Mouse (Mus musculus): Measurements from ENCODE around the gene Map4. TPM values are rescaled to one million over a fixed set of nuclear protein-coding genes. Genes with fewer than 3 reads are reported as not detected.
"Not testable (repeated sequence)": the region's sequence is repeated elsewhere in the genome, so short reads cannot be mapped to it uniquely, and the experiment has no call there.

Map4 gene
- polyA plus RNA-seq, 1 experiment from 2014 or later: 62.0 TPM

DNA sequence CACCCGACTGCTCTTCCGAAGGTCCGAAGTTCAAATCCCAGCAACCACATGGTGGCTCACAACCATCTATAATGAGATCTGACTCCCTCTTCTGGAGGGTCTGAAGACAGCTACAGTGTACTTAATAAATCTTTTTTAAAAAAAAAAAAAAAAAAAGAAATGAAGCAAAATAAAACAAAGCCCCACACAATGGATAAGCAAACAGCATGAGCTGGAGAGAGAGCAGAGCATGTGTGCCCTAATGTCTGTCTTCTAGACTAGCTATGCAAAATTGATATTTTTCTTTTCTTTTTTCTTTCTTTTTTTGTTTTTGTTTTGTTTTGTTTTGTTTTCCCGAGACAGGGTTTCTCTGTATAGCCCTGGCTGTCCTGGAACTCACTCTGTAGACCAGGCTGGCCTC lies 49.0 kb downstream of the Map4 start:
- not testable (repeated sequence) for H3K9ac ChIP-seq (replicated peaks; ENCODE audit: low read depth, low read length); H3K9me3 ChIP-seq (ENCODE audit: control insufficient read depth, low read depth, low read length); H3K4me2 ChIP-seq (replicated peaks; ENCODE audit: low read depth, low read length); H3K4me1 ChIP-seq (ENCODE audit: control insufficient read depth, insufficient read depth, low read length); H3K36me3 ChIP-seq (ENCODE audit: control insufficient read depth, insufficient read depth, low read length); H3K27me3 ChIP-seq (ENCODE audit: control insufficient read depth, insufficient read depth, low read length); H3K4me3 ChIP-seq (ENCODE audit: low read depth, low read length); H3K27ac ChIP-seq (ENCODE audit: low read length); ATAC-seq (ENCODE audit: insufficient number of reproducible peaks, insufficient read depth, low FRiP score, low read depth)
- WGBS: 94% methylated on average over 4 of the region's 4 CpGs

DNA sequence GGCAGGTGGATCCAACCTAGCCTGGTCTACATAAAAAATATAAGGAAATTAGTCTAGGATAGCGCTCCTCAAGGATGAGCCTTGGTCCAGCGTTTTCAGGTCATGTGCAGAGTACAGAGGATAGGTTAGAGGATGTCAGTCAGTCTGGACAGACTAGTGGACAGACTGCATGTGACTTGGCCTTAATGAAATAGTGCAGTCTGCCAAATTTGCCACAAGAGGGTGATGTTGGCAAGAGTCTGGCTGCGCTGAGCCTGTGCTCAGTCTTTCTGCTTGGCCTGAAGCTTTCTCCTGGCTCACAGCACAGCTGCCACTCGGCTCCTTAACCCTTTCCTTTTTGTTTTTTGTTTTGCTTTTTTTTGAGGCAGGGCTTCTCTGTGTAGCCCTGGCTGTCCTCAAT lies 54.2 kb downstream of the Map4 start:
- no peak overlapping the region for H3K4me3 ChIP-seq (ENCODE audit: low read depth, low read length)
- no peak overlapping the region for H3K27ac ChIP-seq (ENCODE audit: low read length)
- no peak overlapping the region for H3K9ac ChIP-seq (replicated peaks; ENCODE audit: low read depth, low read length)
- no peaks in the 10 kb centered on the region for H3K27me3 ChIP-seq (ENCODE audit: control insufficient read depth, insufficient read depth, low read length)
- peaks cover 3% of the 10 kb centered on the region; the same call in 1 of the 2 replicates for H3K36me3 ChIP-seq (ENCODE audit: control insufficient read depth, insufficient read depth, low read length)
- no peaks in the 10 kb centered on the region for H3K4me1 ChIP-seq (ENCODE audit: control insufficient read depth, insufficient read depth, low read length)
- no peak overlapping the region for H3K4me2 ChIP-seq (replicated peaks; ENCODE audit: low read depth, low read length)
- no peaks in the 10 kb centered on the region for H3K9me3 ChIP-seq (ENCODE audit: control insufficient read depth, low read depth, low read length)
- 26% methylated on average over 4 of the region's 4 CpGs for WGBS
- ATAC-seq (ENCODE audit: insufficient number of reproducible peaks, insufficient read depth, low FRiP score, low read depth): 0 out of 2 replicates have a peak, but pooled peaks have one; percentile 46

DNA sequence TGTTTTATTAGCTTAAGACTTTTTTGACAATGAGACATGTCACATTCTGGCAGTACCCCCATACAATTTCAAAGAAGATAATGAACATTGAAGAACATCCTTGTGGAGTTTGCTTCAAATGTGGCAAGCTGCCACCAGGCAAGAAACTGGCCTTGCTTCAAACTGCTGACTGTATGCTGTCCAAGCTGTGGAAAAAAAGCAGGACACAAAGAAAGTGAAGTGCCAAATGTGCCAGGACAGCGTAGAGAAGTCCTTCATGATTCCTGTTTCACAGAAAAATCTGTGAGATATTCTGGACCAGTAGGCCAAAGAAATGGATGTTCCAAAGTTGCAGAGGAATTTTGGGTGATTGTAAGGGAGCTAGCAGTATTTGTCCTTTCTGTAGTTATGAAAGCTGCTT lies 57.8 kb downstream of the Map4 start:
- Histone ChIP-seq H3K27ac (ENCODE audit: low read length) (no peak overlapping the region), H3K4me1 (ENCODE audit: control insufficient read depth, insufficient read depth, low read length) (no peaks in the 10 kb centered on the region), H3K4me3 (ENCODE audit: low read depth, low read length) (no peak overlapping the region), H3K9ac (replicated peaks; ENCODE audit: low read depth, low read length) (no peak overlapping the region), H3K9me3 (ENCODE audit: control insufficient read depth, low read depth, low read length) (no peaks in the 10 kb centered on the region), H3K36me3 (ENCODE audit: control insufficient read depth, insufficient read depth, low read length) (no peaks in the 10 kb centered on the region), H3K27me3 (ENCODE audit: control insufficient read depth, insufficient read depth, low read length) (no peaks in the 10 kb centered on the region), H3K4me2 (replicated peaks; ENCODE audit: low read depth, low read length) (no peak overlapping the region)
- no peak for ATAC-seq (ENCODE audit: insufficient number of reproducible peaks, insufficient read depth, low FRiP score, low read depth)
- WGBS: 80% methylated on average over 1 of the region's 1 CpGs

DNA sequence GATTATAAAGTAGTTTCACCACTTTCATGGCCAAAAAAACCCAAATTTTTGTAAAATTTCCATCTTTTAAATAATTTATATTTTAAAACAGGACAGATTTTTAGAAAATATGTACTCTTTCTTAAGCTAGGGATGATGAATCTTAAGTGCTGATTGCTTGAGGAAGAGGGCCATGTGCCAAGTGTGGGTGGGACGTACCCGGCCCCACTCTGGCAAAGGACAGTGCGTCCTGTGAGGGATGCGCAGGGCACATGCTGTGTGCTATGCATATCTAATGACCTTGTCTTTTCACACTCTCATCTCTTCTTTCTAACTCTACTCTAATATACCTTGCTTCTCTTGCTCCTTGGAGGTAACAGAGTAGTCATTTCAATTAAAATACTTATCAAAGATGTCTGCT lies 66.2 kb downstream of the Map4 start:
- H3K9me3 ChIP-seq (ENCODE audit: control insufficient read depth, low read depth, low read length): no peaks in the 10 kb centered on the region
- H3K4me1 ChIP-seq (ENCODE audit: control insufficient read depth, insufficient read depth, low read length): no peaks in the 10 kb centered on the region
- no peaks in the 10 kb centered on the region for H3K27me3 ChIP-seq (ENCODE audit: control insufficient read depth, insufficient read depth, low read length)
- no peak for ATAC-seq (ENCODE audit: insufficient number of reproducible peaks, insufficient read depth, low FRiP score, low read depth)
- no peak overlapping the region for H3K4me3 ChIP-seq (ENCODE audit: low read depth, low read length)
- H3K4me2 ChIP-seq (replicated peaks; ENCODE audit: low read depth, low read length): no peak overlapping the region
- no peak overlapping the region for H3K27ac ChIP-seq (ENCODE audit: low read length)
- H3K9ac ChIP-seq (replicated peaks; ENCODE audit: low read depth, low read length): no peak overlapping the region
- 0 out of 2 replicates have a peak, but pooled peaks cover 5% of the 10 kb centered on the region for H3K36me3 ChIP-seq (ENCODE audit: control insufficient read depth, insufficient read depth, low read length)
- 90% methylated on average over 4 of the region's 4 CpGs for WGBS

DNA sequence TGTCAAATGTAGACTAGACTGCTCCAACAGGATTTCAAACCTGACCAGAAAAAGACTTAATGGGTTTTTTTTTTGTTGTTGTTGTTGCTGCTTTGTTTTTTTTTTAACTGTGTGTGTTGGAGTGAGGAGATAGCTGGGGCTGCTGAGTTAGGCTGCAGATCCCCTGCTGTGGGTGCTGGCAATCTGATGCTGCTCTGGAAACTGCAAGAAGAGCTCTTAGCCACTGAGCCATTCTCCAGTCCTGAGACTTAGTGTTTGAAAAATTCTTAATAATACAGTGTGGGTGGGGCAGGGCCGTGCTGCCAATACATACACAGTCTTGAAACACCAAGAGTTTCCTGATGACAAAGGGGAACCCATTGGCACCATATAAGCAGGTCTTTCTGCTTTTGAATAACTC lies 70.7 kb downstream of the Map4 start:
- 75% methylated on average over 1 of the region's 1 CpGs for WGBS
- no peak overlapping the region for H3K4me2 ChIP-seq (replicated peaks; ENCODE audit: low read depth, low read length)
- ATAC-seq (ENCODE audit: insufficient number of reproducible peaks, insufficient read depth, low FRiP score, low read depth): no peak
- no peaks in the 10 kb centered on the region for H3K27me3 ChIP-seq (ENCODE audit: control insufficient read depth, insufficient read depth, low read length)
- no peaks in the 10 kb centered on the region for H3K4me1 ChIP-seq (ENCODE audit: control insufficient read depth, insufficient read depth, low read length)
- H3K9ac ChIP-seq (replicated peaks; ENCODE audit: low read depth, low read length): no peak overlapping the region
- H3K36me3 ChIP-seq (ENCODE audit: control insufficient read depth, insufficient read depth, low read length): 0 out of 2 replicates have a peak, but pooled peaks cover 5% of the 10 kb centered on the region
- H3K9me3 ChIP-seq (ENCODE audit: control insufficient read depth, low read depth, low read length): no peaks in the 10 kb centered on the region
- H3K27ac ChIP-seq (ENCODE audit: low read length): no peak overlapping the region
- no peak overlapping the region for H3K4me3 ChIP-seq (ENCODE audit: low read depth, low read length)

DNA sequence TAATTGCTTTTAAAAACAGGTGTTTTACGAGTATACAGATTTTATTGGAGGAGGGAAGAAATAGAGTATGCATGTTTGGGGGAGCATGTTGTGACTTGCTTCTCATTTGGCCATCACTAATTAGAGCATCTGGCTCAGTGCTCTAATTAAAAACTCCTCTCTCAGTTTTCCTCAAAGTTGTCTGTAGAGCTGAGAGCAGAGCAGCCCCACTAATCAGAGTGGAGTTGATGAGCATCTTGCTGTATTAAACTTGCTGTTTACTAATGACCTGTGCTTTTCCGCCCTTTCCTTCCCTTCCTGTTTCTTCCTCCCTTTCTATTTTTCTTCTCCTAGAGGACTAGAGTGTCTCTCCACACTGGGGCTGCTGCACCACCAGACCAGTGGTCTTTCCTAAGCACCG lies 71.2 kb downstream of the Map4 start:
- no peak for ATAC-seq (ENCODE audit: insufficient number of reproducible peaks, insufficient read depth, low FRiP score, low read depth)
- Histone ChIP-seq H3K36me3 (ENCODE audit: control insufficient read depth, insufficient read depth, low read length) (0 out of 2 replicates have a peak, but pooled peaks cover 5% of the 10 kb centered on the region), H3K9ac (replicated peaks; ENCODE audit: low read depth, low read length) (no peak overlapping the region), H3K27me3 (ENCODE audit: control insufficient read depth, insufficient read depth, low read length) (no peaks in the 10 kb centered on the region), H3K27ac (ENCODE audit: low read length) (no peak overlapping the region), H3K4me1 (ENCODE audit: control insufficient read depth, insufficient read depth, low read length) (no peaks in the 10 kb centered on the region), H3K9me3 (ENCODE audit: control insufficient read depth, low read depth, low read length) (no peaks in the 10 kb centered on the region), H3K4me3 (ENCODE audit: low read depth, low read length) (no peak overlapping the region), H3K4me2 (replicated peaks; ENCODE audit: low read depth, low read length) (no peak overlapping the region)
- WGBS: 84% methylated on average over 3 of the region's 3 CpGs

DNA sequence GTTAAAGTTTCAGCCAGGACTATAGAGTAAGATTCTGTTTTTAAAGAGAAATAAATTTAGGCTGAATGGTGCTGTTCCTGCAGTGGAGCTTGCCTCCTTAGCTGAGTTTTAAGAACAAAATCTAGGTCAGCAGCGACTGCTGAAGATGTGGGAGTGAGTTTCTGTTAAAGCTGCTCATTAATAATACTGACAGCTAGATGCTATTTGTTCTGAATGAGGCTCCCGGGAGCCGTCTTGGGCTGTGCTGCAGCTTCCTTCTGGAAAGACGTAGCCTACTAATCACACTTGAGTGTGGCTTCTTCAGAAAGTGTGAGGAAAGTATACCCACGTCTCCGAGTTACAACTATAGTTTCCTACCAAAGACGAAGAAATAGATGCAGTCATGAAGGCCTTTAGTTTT lies 88.0 kb downstream of the Map4 start:
- Histone ChIP-seq H3K36me3 (ENCODE audit: control insufficient read depth, insufficient read depth, low read length) (no peaks in the 10 kb centered on the region), H3K4me2 (replicated peaks; ENCODE audit: low read depth, low read length) (no peak overlapping the region), H3K4me3 (ENCODE audit: low read depth, low read length) (no peak overlapping the region), H3K9me3 (ENCODE audit: control insufficient read depth, low read depth, low read length) (no peaks in the 10 kb centered on the region), H3K9ac (replicated peaks; ENCODE audit: low read depth, low read length) (no peak overlapping the region), H3K27ac (ENCODE audit: low read length) (no peak overlapping the region), H3K27me3 (ENCODE audit: control insufficient read depth, insufficient read depth, low read length) (no peaks in the 10 kb centered on the region), H3K4me1 (ENCODE audit: control insufficient read depth, insufficient read depth, low read length) (no peaks in the 10 kb centered on the region)
- WGBS: 23% methylated on average over 7 of the region's 7 CpGs
- no peak for ATAC-seq (ENCODE audit: insufficient number of reproducible peaks, insufficient read depth, low FRiP score, low read depth)

DNA sequence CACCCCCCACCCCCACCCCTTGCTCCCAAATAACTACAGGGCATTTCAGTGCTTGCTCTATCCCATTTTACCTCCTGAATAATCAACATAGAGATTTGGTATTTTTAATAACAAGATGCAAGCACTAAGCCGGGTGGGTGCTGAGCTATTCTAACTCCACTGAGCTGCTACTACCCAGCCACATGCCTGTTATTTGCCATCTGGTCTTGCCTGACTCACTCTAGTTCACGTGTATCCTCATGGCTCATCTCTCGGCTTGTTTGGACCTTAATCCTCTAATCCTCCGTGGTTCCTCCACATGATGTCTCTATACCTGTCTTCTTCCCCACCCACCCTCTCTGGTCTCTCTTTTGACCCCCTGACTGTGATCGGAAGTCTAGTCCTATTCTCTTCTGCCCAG lies 89.1 kb downstream of the Map4 start:
- H3K36me3 ChIP-seq (ENCODE audit: control insufficient read depth, insufficient read depth, low read length): no peaks in the 10 kb centered on the region
- H3K27ac ChIP-seq (ENCODE audit: low read length): no peak overlapping the region
- no peaks in the 10 kb centered on the region for H3K4me1 ChIP-seq (ENCODE audit: control insufficient read depth, insufficient read depth, low read length)
- H3K9ac ChIP-seq (replicated peaks; ENCODE audit: low read depth, low read length): no peak overlapping the region
- no peaks in the 10 kb centered on the region for H3K9me3 ChIP-seq (ENCODE audit: control insufficient read depth, low read depth, low read length)
- H3K4me2 ChIP-seq (replicated peaks; ENCODE audit: low read depth, low read length): no peak overlapping the region
- no peak overlapping the region for H3K4me3 ChIP-seq (ENCODE audit: low read depth, low read length)
- no peak for ATAC-seq (ENCODE audit: insufficient number of reproducible peaks, insufficient read depth, low FRiP score, low read depth)
- 76% methylated on average over 5 of the region's 5 CpGs for WGBS
- H3K27me3 ChIP-seq (ENCODE audit: control insufficient read depth, insufficient read depth, low read length): no peaks in the 10 kb centered on the region

DNA sequence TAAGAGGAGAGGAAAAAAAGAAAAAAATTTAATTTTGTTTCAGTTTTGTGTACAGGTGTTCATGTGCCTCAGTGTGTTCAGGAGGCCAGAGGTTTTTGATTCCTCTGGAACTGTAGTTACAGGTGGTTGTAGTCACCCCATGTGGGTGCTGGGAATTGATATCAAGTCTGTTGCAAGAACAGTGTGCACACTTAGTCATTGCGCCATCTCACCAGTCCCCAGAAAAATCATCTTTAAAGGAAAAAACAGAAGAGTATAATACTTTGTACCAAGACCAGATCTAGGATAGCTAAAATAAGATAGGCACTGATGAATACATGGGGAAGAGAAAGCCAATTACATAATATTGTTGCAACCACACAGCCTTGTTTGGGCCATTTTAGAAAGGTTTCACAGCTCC lies 90.2 kb downstream of the Map4 start:
- no peak overlapping the region for H3K4me2 ChIP-seq (replicated peaks; ENCODE audit: low read depth, low read length)
- no peaks in the 10 kb centered on the region for H3K9me3 ChIP-seq (ENCODE audit: control insufficient read depth, low read depth, low read length)
- H3K4me3 ChIP-seq (ENCODE audit: low read depth, low read length): no peak overlapping the region
- no peaks in the 10 kb centered on the region for H3K4me1 ChIP-seq (ENCODE audit: control insufficient read depth, insufficient read depth, low read length)
- 95% methylated on average over 1 of the region's 1 CpGs for WGBS
- ATAC-seq (ENCODE audit: insufficient number of reproducible peaks, insufficient read depth, low FRiP score, low read depth): no peak
- no peak overlapping the region for H3K27ac ChIP-seq (ENCODE audit: low read length)
- H3K27me3 ChIP-seq (ENCODE audit: control insufficient read depth, insufficient read depth, low read length): no peaks in the 10 kb centered on the region
- H3K9ac ChIP-seq (replicated peaks; ENCODE audit: low read depth, low read length): no peak overlapping the region
- peaks cover 4% of the 10 kb centered on the region; the same call in 1 of the 2 replicates for H3K36me3 ChIP-seq (ENCODE audit: control insufficient read depth, insufficient read depth, low read length)
